Mouse (Mus musculus) neutrophil, adult 5-6 weeks (primary cell): ENCODE results near the gene Enc1. TPM values are rescaled to one million over a fixed set of nuclear protein-coding genes. Genes with fewer than 3 reads are reported as not detected.

ENCODE experiments used
- ATAC-seq: fragments of 151-379, 151-347 bp; 2 replicates; pipeline ENCODE4 v1.8.0; 2017; ENCODE audit warnings: mild to moderate bottlenecking, moderate TSS enrichment; ENCODE audit not compliant: insufficient number of reproducible peaks, poor library complexity, low FRiP score, severe bottlenecking; ENCODE audit errors: extremely low read depth
- total RNA-seq: library from RNA; stranded (forward); fragments of 200-1000 nt; gene quantifications from 2 replicates; pipeline ENCODE4 v1.2.3, GENCODE M21; 2017

The Enc1 gene
- total RNA-seq = 3.7 and 4.1 TPM in 2 replicates

- peak; percentile 91 for ATAC-seq
Observed at GRCm38 (mm10) chr13:97240965-97241786, at the start of gene Enc1. Gene Enc1, plus strand, starts transcription at chr13:97241105.

- no peak for ATAC-seq
Observed at GRCm38 (mm10) chr13:97192649-97193048, 48.3 kb upstream of the Enc1 start.

GRCm38 (mm10) chr13:97193420-97193819 lies 47.5 kb upstream of the Enc1 start:
- ATAC-seq = no peak

- peak; percentile 44 for ATAC-seq
Observed at GRCm38 (mm10) chr13:97196186-97196924, 44.5 kb upstream of the Enc1 start.

DNA sequence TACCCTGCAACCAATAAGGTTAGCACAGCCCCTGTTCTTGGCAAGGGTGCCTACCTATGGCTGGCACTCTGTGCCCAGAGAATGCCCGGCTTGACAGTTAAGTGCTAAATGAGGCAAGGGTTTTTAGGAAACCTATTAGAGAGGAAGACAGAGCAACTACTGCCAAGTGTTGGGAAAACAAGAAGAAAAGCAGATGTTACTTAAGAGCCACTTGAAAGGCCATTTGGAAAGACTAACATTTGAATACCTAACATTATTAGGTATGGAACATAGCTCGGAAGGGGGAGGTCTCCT lies 44.0 kb upstream of the Enc1 start:
- no peak for ATAC-seq

DNA sequence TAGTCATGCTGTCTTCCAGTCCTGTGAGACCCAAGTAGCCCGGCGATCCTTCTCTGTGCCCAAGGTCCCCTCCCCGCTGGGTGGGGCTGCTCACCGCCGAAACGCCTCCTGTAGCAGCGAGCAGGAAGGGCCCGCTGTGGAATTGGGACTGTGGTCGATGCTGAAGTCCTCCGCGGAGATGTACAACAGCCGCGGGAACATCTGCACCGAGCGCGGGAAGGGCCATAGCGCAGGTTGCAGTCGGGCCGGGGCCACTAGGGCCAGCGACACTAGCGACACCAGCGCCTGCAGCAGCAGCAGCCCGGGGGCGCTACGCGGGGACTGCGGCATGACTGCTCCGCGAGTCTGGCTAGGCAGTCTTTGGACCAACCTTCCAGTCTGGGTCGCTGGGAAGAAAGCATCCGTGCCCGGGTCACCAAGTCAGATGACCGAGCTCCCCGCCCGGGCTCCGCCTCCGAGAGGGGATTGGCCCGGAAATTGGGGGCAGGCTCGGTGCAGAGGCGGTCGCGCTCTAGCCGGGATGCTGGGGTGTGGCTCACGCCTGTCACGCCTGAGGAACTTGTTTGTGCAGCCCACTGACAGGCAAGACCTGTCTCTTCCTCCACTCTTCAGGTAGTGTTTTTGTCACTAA lies 42.9 kb upstream of the Enc1 start, which contains the start of gene Hexb:
Hexb (minus strand) TSS at position 426 of the 631 bp plus-strand sequence.
- peak; percentile 93 for ATAC-seq

GRCm38 (mm10) chr13:97199123-97199522 lies 41.8 kb upstream of the Enc1 start:
- no peak for ATAC-seq

- no peak for ATAC-seq
Observed at GRCm38 (mm10) chr13:97201076-97201475, 39.8 kb upstream of the Enc1 start.

DNA sequence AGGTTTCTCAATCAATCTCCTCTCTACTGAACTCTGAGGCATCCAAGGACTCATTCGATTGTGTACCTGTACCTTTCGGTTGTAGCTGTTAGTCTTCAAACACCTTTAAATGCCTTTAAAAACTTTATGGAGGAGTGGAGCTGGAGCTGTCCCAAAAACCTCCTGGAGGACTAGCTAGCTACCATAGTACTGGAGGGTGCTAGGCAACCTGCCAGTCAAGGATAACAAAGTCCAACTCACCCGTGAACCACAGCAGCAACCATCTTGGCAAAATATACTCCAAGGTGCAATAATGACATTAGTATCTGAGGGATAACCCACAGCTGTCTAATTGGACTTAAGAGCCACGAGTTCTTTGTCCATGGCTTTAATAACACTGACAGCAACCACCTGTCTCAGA lies 39.0 kb upstream of the Enc1 start:
- ATAC-seq = no peak

GRCm38 (mm10) chr13:97205052-97205701 lies 35.7 kb upstream of the Enc1 start:
- peak; percentile 63 for ATAC-seq

GRCm38 (mm10) chr13:97206046-97206445 lies 34.9 kb upstream of the Enc1 start:
- no peak for ATAC-seq

- ATAC-seq = no peak
Observed at GRCm38 (mm10) chr13:97207472-97208111, 33.3 kb upstream of the Enc1 start.

- peak; percentile 84 for ATAC-seq
Observed at GRCm38 (mm10) chr13:97208112-97208478, 32.8 kb upstream of the Enc1 start.

DNA sequence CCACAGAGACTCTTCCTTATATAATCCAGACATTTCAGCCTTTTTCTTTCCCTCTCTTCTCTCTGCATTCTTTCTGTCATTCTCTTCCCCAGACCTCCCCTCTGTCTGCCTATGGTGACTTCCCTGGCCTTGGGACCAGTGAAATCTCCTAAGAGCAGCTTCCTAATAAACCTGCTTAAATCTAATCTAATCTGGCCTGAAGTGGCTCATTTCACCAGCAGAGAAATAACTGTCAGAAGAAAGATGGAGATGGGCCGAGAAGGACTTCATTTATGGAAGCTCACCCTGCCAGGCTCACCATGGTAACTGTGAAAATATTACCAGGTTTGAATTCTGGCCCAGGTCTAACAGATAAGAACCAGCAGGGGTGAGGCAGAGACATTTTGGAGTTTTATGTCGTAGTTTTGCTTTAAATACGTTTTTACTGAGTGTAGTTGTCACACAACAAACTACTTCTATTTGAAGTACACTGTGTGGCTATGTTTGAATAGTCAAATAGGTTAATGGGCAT lies 32.4 kb upstream of the Enc1 start:
- no peak for ATAC-seq

- ATAC-seq = no peak
Observed at GRCm38 (mm10) chr13:97214583-97215268, 26.2 kb upstream of the Enc1 start.

DNA sequence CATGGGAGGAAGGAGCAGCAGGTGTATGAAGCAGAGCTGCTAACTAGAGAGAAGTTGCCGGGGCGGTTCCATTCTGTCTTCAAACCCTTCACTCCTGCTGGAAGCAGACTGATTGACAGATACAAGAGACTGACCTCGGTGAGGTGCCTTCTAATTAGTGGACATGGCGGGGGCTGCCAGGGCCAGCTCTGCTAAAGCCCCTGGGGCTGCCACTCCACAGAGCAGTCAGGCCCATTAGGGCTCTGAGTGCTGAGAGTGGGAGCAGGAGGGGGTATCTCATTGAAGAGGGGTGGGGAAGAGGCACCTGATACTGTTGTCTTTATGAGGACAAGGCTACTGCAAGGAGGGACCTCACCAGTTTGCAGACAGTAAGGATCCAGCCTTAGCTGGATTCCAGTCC lies 25.3 kb upstream of the Enc1 start:
- no peak for ATAC-seq

DNA sequence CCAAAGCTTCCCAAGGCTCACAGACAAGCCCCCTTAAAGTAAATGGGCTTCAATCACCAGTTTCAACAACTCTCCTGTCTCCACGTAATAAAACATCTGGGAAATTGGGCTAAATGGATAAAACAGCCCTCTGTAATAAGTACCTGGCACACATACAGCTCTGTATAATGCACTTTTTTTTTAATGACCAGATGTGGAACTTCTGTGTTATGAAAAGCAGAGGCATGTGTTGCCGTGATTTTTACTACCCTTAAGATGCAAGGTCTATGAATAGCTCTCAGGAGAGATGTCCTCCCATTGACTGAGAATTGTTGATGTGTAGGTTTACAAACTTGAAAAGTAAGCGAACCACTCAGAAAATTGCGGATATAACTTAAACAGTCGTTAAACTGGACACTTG lies 24.7 kb upstream of the Enc1 start:
- ATAC-seq = no peak

DNA sequence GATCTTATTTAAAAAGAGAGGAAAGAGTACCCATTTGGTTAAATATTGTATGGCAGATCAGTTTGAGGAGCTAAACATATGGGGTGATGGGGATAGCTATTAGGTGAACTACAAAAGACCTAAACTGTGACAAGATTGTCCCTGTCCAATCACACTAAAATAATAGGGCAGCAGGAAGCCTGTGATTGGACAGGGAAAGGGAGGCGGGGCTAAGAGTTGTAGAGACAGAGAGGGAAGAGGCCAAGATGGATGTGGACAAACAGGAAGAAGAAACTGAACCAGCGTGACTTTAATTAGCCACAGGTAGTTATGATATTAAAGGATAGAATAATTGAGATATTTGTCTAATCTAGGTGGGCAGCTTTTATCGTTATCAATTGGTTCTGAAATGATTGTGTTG lies 20.9 kb upstream of the Enc1 start:
- ATAC-seq = no peak
